Mouse (Mus musculus) intestine, embryonic 14.5 days (tissue): ENCODE data around the gene Ttc37. TPM values are rescaled to one million over a fixed set of nuclear protein-coding genes. Genes with fewer than 3 reads are reported as not detected.

Source experiments
- ATAC-seq: fragments of 200-750 bp; cut with Nextera tagmentation; replicated peaks from 2 replicates; pipeline ENCODE4 v1.8.0; 2017; ENCODE audit warnings: low read depth, moderate number of reproducible peaks, moderate TSS enrichment, moderate library complexity; ENCODE audit not compliant: low FRiP score, low TSS enrichment
- DNase-seq: peaks from one replicate; pipeline ENCODE4 v3.0.0-alpha.2; 2018; ENCODE audit warnings: low spot score
- H3K27ac ChIP-seq: fragments of 300-500 bp; sonication (generic); 2 replicates; pipeline ENCODE4 v1.5.1; 2014; ENCODE audit warnings: low read depth, mild to moderate bottlenecking, control low read depth
- H3K27me3 ChIP-seq: fragments of 300-500 bp; sonication (generic); replicated peaks from 2 replicates; pipeline ENCODE4 v1.6.1; 2014; ENCODE audit warnings: low read length, control low read depth; ENCODE audit not compliant: control insufficient read depth, insufficient read depth
- H3K36me3 ChIP-seq: fragments of 300-500 bp; sonication (generic); 2 replicates; pipeline ENCODE4 v1.6.1; 2014; ENCODE audit warnings: low read length, control low read depth; ENCODE audit not compliant: control insufficient read depth, insufficient read depth
- H3K4me1 ChIP-seq: fragments of 300-500 bp; sonication (generic); replicated peaks from 2 replicates; pipeline ENCODE4 v1.6.1; 2014; ENCODE audit warnings: low read length, control low read depth, mixed read lengths; ENCODE audit not compliant: control insufficient read depth, insufficient read depth
- H3K4me2 ChIP-seq: fragments of 300-500 bp; sonication (generic); 2 replicates; pipeline ENCODE4 v1.6.1; 2014; ENCODE audit warnings: low read length
- H3K4me3 ChIP-seq: fragments of 300-500 bp; sonication (generic); 2 replicates; pipeline ENCODE4 v1.5.1; 2014; ENCODE audit warnings: low read depth, low read length, control low read depth, mixed read lengths
- H3K9ac ChIP-seq: fragments of 300-500 bp; sonication (generic); 2 replicates; pipeline ENCODE4 v1.6.1; 2014; ENCODE audit warnings: mild to moderate bottlenecking, low read length
- H3K9me3 ChIP-seq: fragments of 300-500 bp; sonication (generic); 2 replicates; pipeline ENCODE4 v1.6.1; 2016; ENCODE audit warnings: low read length, control low read depth; ENCODE audit not compliant: control insufficient read depth
- WGBS: fragments of 180-500 bp; shearing (Covaris S2); extraction: QIAGEN DNeasy Blood & Tissue Kit; methylation state at CpG from one replicate; pipeline ENCODE4 v1.1.7; 2014; 5-methylcytosine and 5-hydroxymethylcytosine counted together
- polyA plus RNA-seq: library from polyadenylated mRNA; unstranded; fragments of >200 nt; fragmentation: Nextera tagmentation; extraction: Ambion mirVana; gene quantifications from 2 replicates; pipeline ENCODE4 v1.2.1, GENCODE M21; 2014

Ttc37 gene
- polyA plus RNA-seq, 1 experiment from 2014 or later, result 17.3 TPM

- H3K9ac ChIP-seq, result no peak overlapping the region
- whole genome bisulfite sequencing, result 90% methylated on average over 3 of the region's 3 CpGs
- DNase-seq, result no peak
- peaks cover 3% of the 10 kb centered on the region; the same call in 1 of the 2 replicates for H3K36me3 ChIP-seq
- H3K27me3 ChIP-seq, result 0 out of 2 replicates have a peak, but pooled peaks cover 5% of the 10 kb centered on the region
- H3K4me3 ChIP-seq, result no peak overlapping the region
- ATAC-seq, result no peak
- no peaks in the 10 kb centered on the region for H3K9me3 ChIP-seq
- no peaks in the 10 kb centered on the region for H3K4me1 ChIP-seq
- no peak overlapping the region for H3K4me2 ChIP-seq
- H3K27ac ChIP-seq, result no peak overlapping the region
These were observed 36.0 kb upstream of the Ttc37 start for GRCm38 (mm10) chr13:76062569-76062968.

GRCm38 (mm10) chr13:76063548-76063947 lies 35.0 kb upstream of the Ttc37 start:
- H3K4me1 ChIP-seq, result no peaks in the 10 kb centered on the region
- DNase-seq (no peak), ATAC-seq (no peak)
- peaks cover 3% of the 10 kb centered on the region; the same call in 1 of the 2 replicates for H3K36me3 ChIP-seq
- no peak overlapping the region for H3K27ac ChIP-seq
- 85% methylated on average over 4 of the region's 4 CpGs for WGBS
- H3K9me3 ChIP-seq, result no peaks in the 10 kb centered on the region
- no peaks in the 10 kb centered on the region for H3K27me3 ChIP-seq
- H3K9ac ChIP-seq, result no peak overlapping the region
- H3K4me2 ChIP-seq, result no peak overlapping the region
- no peak overlapping the region for H3K4me3 ChIP-seq

- Histone ChIP-seq H3K4me3 (no peak overlapping the region), H3K4me1 (no peaks in the 10 kb centered on the region), H3K27me3 (no peaks in the 10 kb centered on the region), H3K9ac (no peak overlapping the region), H3K4me2 (no peak overlapping the region), H3K27ac (no peak overlapping the region), H3K9me3 (no peaks in the 10 kb centered on the region), H3K36me3 (peaks cover 3% of the 10 kb centered on the region; the same call in 1 of the 2 replicates)
- WGBS, result 86% methylated on average over 13 of the region's 13 CpGs
- DNase-seq, result no peak
- ATAC-seq, result no peak
These were observed 34.1 kb upstream of the Ttc37 start for GRCm38 (mm10) chr13:76064363-76064945.

- Histone ChIP-seq H3K27ac (no peak overlapping the region), H3K4me1 (no peaks in the 10 kb centered on the region), H3K27me3 (no peaks in the 10 kb centered on the region), H3K36me3 (no peaks in the 10 kb centered on the region), H3K4me3 (no peak overlapping the region), H3K9me3 (no peaks in the 10 kb centered on the region), H3K9ac (no peak overlapping the region), H3K4me2 (no peak overlapping the region)
- WGBS, result 75% methylated on average over 1 of the region's 1 CpGs
- DNase-seq (no peak), ATAC-seq (no peak)
These were observed 24.2 kb upstream of the Ttc37 start for GRCm38 (mm10) chr13:76074323-76074722.

- peak; percentile 84 for ATAC-seq
- H3K9ac ChIP-seq, result peak overlapping the region; percentile 56
- H3K9me3 ChIP-seq, result no peaks in the 10 kb centered on the region
- no peak overlapping the region for H3K27ac ChIP-seq
- DNase-seq, result no peak
- no peaks in the 10 kb centered on the region for H3K27me3 ChIP-seq
- peaks cover 6% of the 10 kb centered on the region; the same call in 1 of the 2 replicates for H3K4me1 ChIP-seq
- peak overlapping the region; percentile 57 for H3K4me2 ChIP-seq
- WGBS, result 3% methylated on average over 16 of the region's 16 CpGs
- H3K36me3 ChIP-seq, result peaks cover 11% of the 10 kb centered on the region; the same call in 1 of the 2 replicates
- H3K4me3 ChIP-seq, result peak overlapping the region; percentile 74
These were observed 430 bp upstream of the Ttc37 start for GRCm38 (mm10) chr13:76098116-76098492.

GRCm38 (mm10) chr13:76101989-76102388 lies 3.5 kb downstream of the Ttc37 start:
- ATAC-seq (no peak), DNase-seq (no peak)
- Histone ChIP-seq H3K27me3 (no peaks in the 10 kb centered on the region), H3K27ac (no peak overlapping the region), H3K9me3 (no peaks in the 10 kb centered on the region), H3K4me3 (no peak overlapping the region), H3K4me1 (peaks cover 6% of the 10 kb centered on the region; the same call in 1 of the 2 replicates), H3K4me2 (no peak overlapping the region), H3K36me3 (peaks cover 13% of the 10 kb centered on the region), H3K9ac (no peak overlapping the region)
- 88% methylated on average over 2 of the region's 2 CpGs for WGBS

- Histone ChIP-seq H3K36me3 (peaks cover 62% of the 10 kb centered on the region), H3K27me3 (no peaks in the 10 kb centered on the region), H3K9me3 (no peaks in the 10 kb centered on the region), H3K9ac (no peak overlapping the region), H3K4me1 (no peaks in the 10 kb centered on the region), H3K27ac (no peak overlapping the region), H3K4me2 (no peak overlapping the region), H3K4me3 (no peak overlapping the region)
- DNase-seq, result no peak
- ATAC-seq, result no peak
- 84% methylated on average over 18 of the region's 18 CpGs for WGBS
These were observed 10.7 kb downstream of the Ttc37 start for GRCm38 (mm10) chr13:76109069-76109824.

- H3K36me3 ChIP-seq, result peaks cover 72% of the 10 kb centered on the region
- 94% methylated on average over 4 of the region's 4 CpGs for WGBS
These were observed 30.3 kb downstream of the Ttc37 start for GRCm38 (mm10) chr13:76128799-76129198.

More at GRCm38 (mm10) chr13:76128799-76129198, 30.3 kb downstream of the Ttc37 start:
- DNase-seq, result no peak
- Histone ChIP-seq H3K9ac (no peak overlapping the region), H3K9me3 (no peaks in the 10 kb centered on the region), H3K4me1 (no peaks in the 10 kb centered on the region), H3K27me3 (no peaks in the 10 kb centered on the region), H3K4me3 (no peak overlapping the region), H3K27ac (no peak overlapping the region), H3K4me2 (no peak overlapping the region)
- no peak for ATAC-seq
